Mouse (Mus musculus) stomach, embryonic 15.5 days (tissue): ENCODE results near the gene Vmn1r170. TPM values are rescaled to one million over a fixed set of nuclear protein-coding genes. Genes with fewer than 3 reads are reported as not detected.
"Not testable (repeated sequence)": the region's sequence is repeated elsewhere in the genome, so short reads cannot be mapped to it uniquely, and the experiment has no call there.

Experiments
- ATAC-seq: fragments of 200-750 bp; cut with Nextera tagmentation; 2 replicates; pipeline ENCODE4 v1.8.0; 2017; ENCODE audit warnings: low read depth, moderate number of reproducible peaks, moderate TSS enrichment; ENCODE audit not compliant: insufficient read depth, low FRiP score
- H3K27ac ChIP-seq: fragments of 300-500 bp; sonication (generic); 2 replicates; pipeline ENCODE4 v1.5.1; 2015; ENCODE audit warnings: mild to moderate bottlenecking, inconsistent platforms
- H3K27me3 ChIP-seq: fragments of 300-500 bp; sonication (generic); replicated peaks from 2 replicates; pipeline ENCODE4 v1.6.1; 2015; ENCODE audit warnings: inconsistent platforms
- H3K36me3 ChIP-seq: fragments of 300-500 bp; sonication (generic); 2 replicates; pipeline ENCODE4 v1.6.1; 2015; ENCODE audit warnings: inconsistent platforms
- H3K4me1 ChIP-seq: fragments of 300-500 bp; sonication (generic); 2 replicates; pipeline ENCODE4 v1.6.1; 2015; ENCODE audit warnings: inconsistent platforms
- H3K4me2 ChIP-seq: fragments of 300-500 bp; sonication (generic); 2 replicates; pipeline ENCODE4 v1.6.1; 2015; ENCODE audit warnings: mild to moderate bottlenecking, inconsistent platforms
- H3K4me3 ChIP-seq: fragments of 300-500 bp; sonication (generic); replicated peaks from 2 replicates; pipeline ENCODE4 v1.5.1; 2015; ENCODE audit warnings: inconsistent platforms
- H3K9ac ChIP-seq: fragments of 300-500 bp; sonication (generic); 2 replicates; pipeline ENCODE4 v1.6.1; 2015; ENCODE audit warnings: inconsistent platforms
- H3K9me3 ChIP-seq: fragments of 300-500 bp; sonication (generic); 2 replicates; pipeline ENCODE4 v1.6.1; 2016; ENCODE audit warnings: inconsistent platforms
- WGBS: fragments of 180-500 bp; shearing (Covaris S2); methylation state at CpG from one replicate; pipeline ENCODE4 v1.1.7; 2015; 5-methylcytosine and 5-hydroxymethylcytosine counted together
- polyA plus RNA-seq: library from polyadenylated mRNA; unstranded; fragments of >200 nt; fragmentation: Nextera tagmentation; extraction: Ambion mirVana; gene quantifications from 2 replicates; pipeline ENCODE4 v1.2.1, GENCODE M21; 2015

Vmn1r170 gene
- not detected in 2 replicates for polyA plus RNA-seq

- H3K36me3 ChIP-seq, ATAC-seq, H3K27me3 ChIP-seq, H3K9ac ChIP-seq, H3K27ac ChIP-seq, H3K4me1 ChIP-seq, H3K4me2 ChIP-seq, H3K4me3 ChIP-seq, H3K9me3 ChIP-seq: not testable (repeated sequence)
- WGBS, result 31% methylated on average over 1 of the region's 1 CpGs
Measured at GRCm38 (mm10) chr7:23605875-23606274, at the start of gene Vmn1r170. Gene Vmn1r170, plus strand, starts transcription at chr7:23606175.

- not testable (repeated sequence) for ATAC-seq, H3K27me3 ChIP-seq, H3K9ac ChIP-seq, H3K9me3 ChIP-seq, H3K4me1 ChIP-seq, H3K27ac ChIP-seq, H3K4me2 ChIP-seq, H3K36me3 ChIP-seq, H3K4me3 ChIP-seq
- 70% methylated on average over 1 of the region's 2 CpGs for WGBS
Measured at GRCm38 (mm10) chr7:23575226-23575625, 30.7 kb upstream of the Vmn1r170 start, which contains the start of gene Vmn1r169. Gene Vmn1r169, plus strand, starts transcription at chr7:23575526.

- ATAC-seq, result no peak
- no peak within 1 kb of the TSS for H3K27ac ChIP-seq
- H3K27me3 ChIP-seq, result no peaks in the 10 kb centered on the region
- no peaks in the 10 kb centered on the region for H3K36me3 ChIP-seq
- H3K4me3 ChIP-seq, result no peak within 1 kb of the TSS
- no peak within 1 kb of the TSS for H3K4me2 ChIP-seq
- no peaks in the 10 kb centered on the region for H3K4me1 ChIP-seq
- no peaks in the 10 kb centered on the region for H3K9me3 ChIP-seq
- no peak within 1 kb of the TSS for H3K9ac ChIP-seq
Measured at GRCm38 (mm10) chr7:23630422-23630821, 24.4 kb downstream of the Vmn1r170 start, which contains the start of gene Vmn1r171. Gene Vmn1r171, plus strand, starts transcription at chr7:23630722.

Other genes starting within 250 kb of the Vmn1r170 start
- gene Nlrp5, start 220.3 kb upstream of the Vmn1r170 start, polyA plus RNA-seq, result 0.05 TPM in 1 of 2 replicates, not detected in the other
- not detected in 2 replicates for gene Vmn1r167, start 99.0 kb upstream of the Vmn1r170 start, polyA plus RNA-seq
- gene Vmn1r168, start 66.4 kb upstream of the Vmn1r170 start, polyA plus RNA-seq, result not detected in 2 replicates
- not detected in 2 replicates for gene Vmn1r169, start 30.6 kb upstream of the Vmn1r170 start, polyA plus RNA-seq
- not detected in 2 replicates for gene Vmn1r171, start 24.5 kb downstream of the Vmn1r170 start, polyA plus RNA-seq
- not detected in 2 replicates for gene Vmn1r172, start 52.1 kb downstream of the Vmn1r170 start, polyA plus RNA-seq
- gene Vmn1r173, start 94.5 kb downstream of the Vmn1r170 start, polyA plus RNA-seq, result not detected in 2 replicates
- not detected in 2 replicates for gene Vmn1r174, start 146.1 kb downstream of the Vmn1r170 start, polyA plus RNA-seq
- not detected in 2 replicates for gene Vmn1r175, start 204.5 kb downstream of the Vmn1r170 start, polyA plus RNA-seq
- not detected in 2 replicates for gene Vmn1r176, start 231.2 kb downstream of the Vmn1r170 start, polyA plus RNA-seq